Mouse (Mus musculus): ENCODE data around the gene Selenbp1.

GRCm38 (mm10) chr3:94949645-94950044 lies 16.8 kb downstream of the Selenbp1 start:
- TF ChIP-seq POLR2A (IDR thresholded peaks at IDR 0.05; ENCODE audit: extremely low read depth, insufficient read depth, low read length) (no peak), CTCF (IDR thresholded peaks at IDR 0.05; ENCODE audit: low read depth, low read length) (no peak)
